Mouse (Mus musculus): ENCODE results near the gene Kmt2b. TPM values are rescaled to one million over a fixed set of nuclear protein-coding genes. Genes with fewer than 3 reads are reported as not detected.

Kmt2b gene
- total and polyA plus RNA-seq, 2 experiments from 2014 or later: 2.9 to 12.1 TPM

DNA sequence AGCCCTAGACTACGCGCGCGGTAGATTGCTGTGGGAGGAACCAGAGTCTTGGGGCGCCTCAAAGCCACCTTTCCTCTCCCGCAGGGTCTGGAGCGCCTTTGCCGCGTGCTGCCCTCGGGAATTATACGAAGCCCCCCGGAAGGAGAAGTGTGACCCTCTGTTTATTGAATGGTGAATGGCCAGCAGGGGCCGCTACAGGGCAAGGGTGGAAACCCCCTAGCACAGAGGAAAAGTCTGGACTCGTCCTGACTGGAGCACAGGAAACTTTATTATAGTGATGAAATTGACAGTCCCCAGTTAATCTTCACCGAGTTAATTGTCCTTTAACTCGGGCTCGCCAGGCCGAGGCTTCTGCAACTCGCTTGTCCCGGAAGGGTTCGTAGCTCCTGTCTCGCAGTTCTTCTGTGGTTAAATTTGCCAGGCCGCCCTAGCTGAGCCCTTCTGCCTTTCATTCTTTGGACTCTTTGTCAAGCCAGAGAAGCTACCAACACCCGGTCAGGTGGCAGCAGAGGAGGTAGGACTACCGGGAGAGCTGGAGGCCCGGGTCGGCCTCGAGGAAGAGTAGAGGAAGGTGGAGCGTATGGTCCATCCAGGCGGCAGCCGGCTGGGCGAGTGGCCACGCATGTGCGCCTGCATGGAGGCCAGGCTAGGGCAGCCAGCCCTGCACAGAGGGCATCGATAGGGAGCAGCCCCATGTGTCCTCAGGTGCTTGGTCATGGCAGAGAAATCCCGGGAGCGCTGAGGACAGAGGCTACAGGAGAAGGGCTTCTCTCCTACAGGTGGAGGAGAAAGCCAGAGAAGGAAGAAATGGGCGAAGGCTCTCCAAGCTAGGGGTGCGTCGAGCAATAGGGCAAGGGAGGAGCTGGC is 1.1 kb upstream of the Kmt2b start:
- H3K4me1 ChIP-seq (ENCODE audit: control insufficient read depth, insufficient read depth): peaks cover 14% of the 10 kb centered on the region
- peak overlapping the region; percentile 96 for H3K27ac ChIP-seq (ENCODE audit: low read depth)
- H3K9me3 ChIP-seq (replicated peaks; ENCODE audit: control insufficient read depth, low read length): no peaks in the 10 kb centered on the region
- H3K4me2 ChIP-seq (ENCODE audit: low read depth, low read length): peak overlapping the region; percentile 77
- 27% methylated on average over 40 of the region's 40 CpGs for WGBS
- TF ChIP-seq EP300 (IDR thresholded peaks at IDR 0.05; ENCODE audit: low read depth): no peak
- TF ChIP-seq CTCF (IDR thresholded peaks at IDR 0.05; ENCODE audit: low read depth): peak; percentile 90
- H3K27me3 ChIP-seq (ENCODE audit: control insufficient read depth, insufficient read depth, low read length): 0 out of 2 replicates have a peak, but pooled peaks cover 2% of the 10 kb centered on the region
- peak overlapping the region; percentile 88 for H3K4me3 ChIP-seq (ENCODE audit: low read depth, low read length)
- DNase-seq (ENCODE audit: low spot score) (peak; percentile 79), ATAC-seq (ENCODE audit: insufficient read depth, low read depth) (peak; percentile 52)
- peak overlapping the region; percentile 44 for H3K9ac ChIP-seq (replicated peaks; ENCODE audit: low read depth, low read length)
- peaks cover 14% of the 10 kb centered on the region; the same call in 1 of the 2 replicates for H3K36me3 ChIP-seq (replicated peaks; ENCODE audit: control insufficient read depth, insufficient read depth, low read length)

DNA sequence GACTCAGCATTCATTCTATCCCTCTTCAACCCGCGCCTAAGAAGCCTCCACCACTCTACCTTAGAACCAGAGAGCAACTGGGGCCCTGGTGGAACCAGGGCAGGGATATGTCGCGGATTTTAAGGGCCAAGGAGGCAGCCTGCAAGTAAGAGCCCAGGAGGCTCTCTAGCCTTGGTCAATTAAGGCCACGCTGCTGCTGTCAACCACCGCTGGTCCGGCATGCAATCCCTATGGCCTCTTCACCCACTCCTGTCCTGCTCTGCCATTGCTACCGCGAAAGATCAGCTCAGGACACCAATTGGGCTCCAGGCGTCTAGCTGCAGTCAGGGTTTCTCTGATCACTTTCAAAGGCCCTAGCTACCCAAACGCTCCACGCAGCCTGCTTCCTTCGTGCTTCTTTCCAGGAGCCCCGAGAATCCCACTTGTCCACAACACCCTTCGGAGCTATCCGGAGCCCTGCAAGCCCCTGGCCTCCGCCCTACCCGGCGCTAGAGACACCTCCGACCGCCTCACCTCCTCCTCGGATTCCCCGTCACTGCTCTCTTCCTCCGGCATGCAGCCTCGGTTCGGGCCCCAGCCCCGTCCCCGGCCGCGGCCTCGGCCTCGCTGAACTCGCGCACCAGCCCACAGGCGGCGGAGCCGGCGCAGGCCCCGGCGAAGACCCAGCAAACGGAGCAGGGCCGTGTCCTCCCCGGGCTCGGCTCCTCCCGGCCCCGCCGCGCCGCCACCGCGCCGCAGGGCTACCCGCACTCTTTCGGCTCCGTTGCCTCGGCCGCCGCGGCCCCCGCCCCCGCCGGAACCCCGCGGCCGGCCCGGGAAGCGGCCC is 471 bp downstream of the Kmt2b start:
- Histone ChIP-seq H3K4me3 (ENCODE audit: low read depth, low read length) (peak overlapping the region; percentile 88), H3K9me3 (replicated peaks; ENCODE audit: control insufficient read depth, low read length) (no peaks in the 10 kb centered on the region), H3K36me3 (replicated peaks; ENCODE audit: control insufficient read depth, insufficient read depth, low read length) (peaks cover 30% of the 10 kb centered on the region), H3K4me1 (ENCODE audit: control insufficient read depth, insufficient read depth) (peaks cover 14% of the 10 kb centered on the region), H3K27ac (ENCODE audit: low read depth) (peak overlapping the region; percentile 96), H3K4me2 (ENCODE audit: low read depth, low read length) (peak overlapping the region; percentile 98), H3K27me3 (ENCODE audit: control insufficient read depth, insufficient read depth, low read length) (no peaks in the 10 kb centered on the region), H3K9ac (replicated peaks; ENCODE audit: low read depth, low read length) (peak overlapping the region; percentile 98)
- ATAC-seq (ENCODE audit: insufficient read depth, low read depth) (peak; percentile 14), DNase-seq (ENCODE audit: low spot score) (peak; percentile 33)
- TF ChIP-seq CTCF (IDR thresholded peaks at IDR 0.05; ENCODE audit: low read depth) (no peak), EP300 (IDR thresholded peaks at IDR 0.05; ENCODE audit: low read depth) (no peak)
- WGBS: 1% methylated on average over 62 of the region's 67 CpGs

DNA sequence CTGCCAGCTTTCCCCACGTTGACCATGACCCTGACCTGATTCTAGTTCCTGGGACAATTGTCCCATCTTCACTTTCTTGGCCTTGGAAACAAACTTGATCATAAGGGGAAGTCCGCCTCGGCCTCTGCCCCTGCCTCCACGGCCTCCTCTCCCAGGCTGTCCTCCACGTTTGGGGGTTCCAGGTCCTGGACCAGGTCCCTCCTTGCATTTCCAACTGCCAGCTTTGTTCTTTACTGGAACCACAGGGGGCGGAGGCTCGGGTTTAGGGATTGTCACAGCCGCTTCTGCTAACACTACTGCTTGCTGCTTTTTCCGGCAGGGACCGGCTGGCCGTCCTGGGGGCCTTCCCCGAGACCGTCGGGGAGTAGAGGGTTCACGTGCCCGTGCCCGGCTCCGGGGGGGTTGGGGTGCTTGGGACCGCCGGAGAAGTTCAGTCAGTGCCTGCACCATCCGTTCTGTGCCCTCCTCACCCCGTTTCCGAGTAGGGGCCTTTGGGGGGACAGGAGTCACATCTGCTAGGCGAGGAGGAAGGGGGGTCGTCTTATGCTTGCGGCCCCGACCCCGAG is 2.0 kb downstream of the Kmt2b start:
- Histone ChIP-seq H3K36me3 (replicated peaks; ENCODE audit: control insufficient read depth, insufficient read depth, low read length) (peaks cover 45% of the 10 kb centered on the region), H3K9ac (replicated peaks; ENCODE audit: low read depth, low read length) (0 out of 2 replicates have a peak overlapping the region, but pooled peaks have one; percentile 98), H3K27me3 (ENCODE audit: control insufficient read depth, insufficient read depth, low read length) (no peaks in the 10 kb centered on the region), H3K4me2 (ENCODE audit: low read depth, low read length) (no peak overlapping the region), H3K4me1 (ENCODE audit: control insufficient read depth, insufficient read depth) (peaks cover 14% of the 10 kb centered on the region), H3K9me3 (replicated peaks; ENCODE audit: control insufficient read depth, low read length) (no peaks in the 10 kb centered on the region), H3K4me3 (ENCODE audit: low read depth, low read length) (no peak overlapping the region), H3K27ac (ENCODE audit: low read depth) (no peak overlapping the region)
- no peak for TF ChIP-seq CTCF (IDR thresholded peaks at IDR 0.05; ENCODE audit: low read depth)
- TF ChIP-seq EP300 (IDR thresholded peaks at IDR 0.05; ENCODE audit: low read depth): no peak
- WGBS: 89% methylated on average over 28 of the region's 28 CpGs
- ATAC-seq (ENCODE audit: insufficient read depth, low read depth): no peak
- no peak for DNase-seq (ENCODE audit: low spot score)

DNA sequence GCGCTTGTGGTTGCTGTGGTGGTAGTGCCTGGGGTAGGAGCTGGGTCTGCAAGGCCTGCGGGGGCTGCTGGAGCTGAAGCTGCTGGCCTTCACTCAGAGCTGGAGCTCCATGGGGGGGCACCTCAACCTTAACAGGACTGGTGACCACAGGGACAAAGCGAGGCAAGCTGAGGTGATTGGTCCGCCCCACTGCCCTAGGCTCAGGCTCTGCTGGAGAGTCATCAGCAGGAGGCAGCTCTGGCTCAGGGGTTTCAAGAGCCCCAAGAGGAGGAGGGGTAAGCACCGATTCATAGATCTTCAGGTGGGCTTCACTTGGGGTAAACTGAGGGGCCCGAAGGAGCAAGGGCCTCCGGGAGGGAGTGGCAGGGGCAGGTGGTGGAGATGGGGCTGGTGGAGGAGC is 3.4 kb downstream of the Kmt2b start:
- no peak for TF ChIP-seq CTCF (IDR thresholded peaks at IDR 0.05; ENCODE audit: low read depth)
- TF ChIP-seq EP300 (IDR thresholded peaks at IDR 0.05; ENCODE audit: low read depth): no peak
- H3K9me3 ChIP-seq (replicated peaks; ENCODE audit: control insufficient read depth, low read length): no peaks in the 10 kb centered on the region
- WGBS: 95% methylated on average over 7 of the region's 7 CpGs
- H3K9ac ChIP-seq (replicated peaks; ENCODE audit: low read depth, low read length): no peak overlapping the region
- peaks cover 14% of the 10 kb centered on the region for H3K4me1 ChIP-seq (ENCODE audit: control insufficient read depth, insufficient read depth)
- DNase-seq (ENCODE audit: low spot score) (no peak), ATAC-seq (ENCODE audit: insufficient read depth, low read depth) (no peak)
- H3K27me3 ChIP-seq (ENCODE audit: control insufficient read depth, insufficient read depth, low read length): no peaks in the 10 kb centered on the region
- no peak overlapping the region for H3K4me2 ChIP-seq (ENCODE audit: low read depth, low read length)
- peaks cover 57% of the 10 kb centered on the region for H3K36me3 ChIP-seq (replicated peaks; ENCODE audit: control insufficient read depth, insufficient read depth, low read length)
- H3K27ac ChIP-seq (ENCODE audit: low read depth): no peak overlapping the region
- no peak overlapping the region for H3K4me3 ChIP-seq (ENCODE audit: low read depth, low read length)

DNA sequence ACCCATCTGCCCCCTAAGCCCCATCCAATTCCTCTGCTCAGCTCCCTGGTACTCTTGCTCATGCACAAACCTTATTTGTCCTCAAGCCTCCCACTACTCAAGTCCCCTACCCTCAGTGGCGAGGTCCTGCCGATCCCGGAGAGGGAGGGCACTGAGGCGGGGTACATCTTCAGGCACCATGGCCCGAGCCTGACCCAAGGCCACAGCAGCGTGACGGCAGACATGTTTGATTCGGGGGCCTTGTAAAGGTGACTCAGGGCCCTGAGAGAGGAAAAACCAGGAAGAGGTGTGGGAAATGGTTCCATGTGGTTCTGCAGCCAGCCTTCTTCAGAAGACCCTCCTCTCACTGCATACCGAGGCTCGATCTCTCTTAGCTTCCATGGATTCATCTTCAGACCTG is 4.2 kb downstream of the Kmt2b start:
- ATAC-seq (ENCODE audit: insufficient read depth, low read depth) (no peak), DNase-seq (ENCODE audit: low spot score) (no peak)
- H3K36me3 ChIP-seq (replicated peaks; ENCODE audit: control insufficient read depth, insufficient read depth, low read length): peaks cover 65% of the 10 kb centered on the region
- no peaks in the 10 kb centered on the region for H3K27me3 ChIP-seq (ENCODE audit: control insufficient read depth, insufficient read depth, low read length)
- peaks cover 11% of the 10 kb centered on the region for H3K4me1 ChIP-seq (ENCODE audit: control insufficient read depth, insufficient read depth)
- H3K4me3 ChIP-seq (ENCODE audit: low read depth, low read length): no peak overlapping the region
- TF ChIP-seq EP300 (IDR thresholded peaks at IDR 0.05; ENCODE audit: low read depth): no peak
- 92% methylated on average over 10 of the region's 10 CpGs for WGBS
- H3K9me3 ChIP-seq (replicated peaks; ENCODE audit: control insufficient read depth, low read length): no peaks in the 10 kb centered on the region
- no peak overlapping the region for H3K27ac ChIP-seq (ENCODE audit: low read depth)
- no peak overlapping the region for H3K4me2 ChIP-seq (ENCODE audit: low read depth, low read length)
- no peak overlapping the region for H3K9ac ChIP-seq (replicated peaks; ENCODE audit: low read depth, low read length)
